ENCODE assay signal across 35 mouse cellular contexts in genomic region chr9:33356621-33357020, GRCm38 (mm10).
"Had no signal": no experiment of that assay in that cellular context is flagged by ENCODE, and none has a peak within 500 bp of the region (broad histone marks: within the 10 kb centered on the region; RNA-seq: fewer than 3 reads in every experiment).

No protein-coding gene starts in this region.

- H3K27ac ChIP-seq: heart, embryonic 10.5 days; heart, embryonic 13.5 days; heart, embryonic 15.5 days; hindbrain, embryonic 10.5 days; hindbrain, embryonic 12.5 days; hindbrain, embryonic 13.5 days; hindbrain, embryonic 14.5 days; hindbrain, embryonic 15.5 days; hindbrain, postnatal 0 days; intestine, embryonic 15.5 days; kidney, embryonic 15.5 days; kidney, postnatal 0 days; layer of hippocampus, adult 2 months had no signal

- DNase-seq: heart, postnatal 10 days; heart, postnatal 14 days; heart, postnatal 36 days; heart, postnatal 4 days; kidney, adult 11 months; kidney, adult 18-20 months; kidney, adult 2 months; kidney, adult 8-10 months; kidney, adult 9 months; kidney, postnatal 10 days; kidney, postnatal 14 days; kidney, postnatal 25 days; kidney, postnatal 36 days; kidney, postnatal 4 days; layer of hippocampus, adult 9-11 months; layer of hippocampus, postnatal 36 days had no signal

- H3K27me3 ChIP-seq: heart, embryonic 12.5 days; heart, embryonic 13.5 days; heart, embryonic 15.5 days; hindbrain, embryonic 12.5 days; hindbrain, embryonic 13.5 days; hindbrain, embryonic 15.5 days; intestine, embryonic 15.5 days; kidney, embryonic 15.5 days had no signal

- H3K36me3 ChIP-seq: heart, embryonic 10.5 days; heart, embryonic 12.5 days; heart, embryonic 13.5 days; heart, embryonic 15.5 days; hindbrain, embryonic 10.5 days; hindbrain, embryonic 12.5 days; hindbrain, embryonic 13.5 days; hindbrain, embryonic 15.5 days; intestine, embryonic 15.5 days; kidney, embryonic 15.5 days had no signal

- H3K9ac ChIP-seq: heart, embryonic 12.5 days; heart, embryonic 13.5 days; heart, embryonic 15.5 days; hindbrain, embryonic 12.5 days; hindbrain, embryonic 13.5 days; hindbrain, embryonic 14.5 days; hindbrain, embryonic 15.5 days; intestine, embryonic 15.5 days; kidney, embryonic 15.5 days had no signal

- H3K9me3 ChIP-seq: heart, embryonic 10.5 days; heart, embryonic 12.5 days; heart, embryonic 13.5 days; heart, embryonic 15.5 days; hindbrain, embryonic 10.5 days; hindbrain, embryonic 12.5 days; hindbrain, embryonic 13.5 days; hindbrain, embryonic 15.5 days; intestine, embryonic 15.5 days; kidney, embryonic 15.5 days had no signal

- ATAC-seq: hindbrain, embryonic 16.5 days; hindbrain, postnatal 0 days; inflammation-experienced regulatory T-cells, adult 6 months; intestine, embryonic 15.5 days; intestine, embryonic 16.5 days; intestine, postnatal 0 days had no signal

- H3K4me3 ChIP-seq: heart, embryonic 10.5 days; heart, embryonic 12.5 days; heart, embryonic 13.5 days; heart, embryonic 15.5 days; hindbrain, embryonic 10.5 days; hindbrain, embryonic 12.5 days; hindbrain, embryonic 13.5 days; hindbrain, embryonic 15.5 days; intestine, embryonic 15.5 days; kidney, embryonic 15.5 days; layer of hippocampus, adult 2 months had no signal

- H3K4me1 ChIP-seq: heart, embryonic 10.5 days; heart, embryonic 12.5 days; heart, embryonic 13.5 days; heart, embryonic 15.5 days; hindbrain, embryonic 10.5 days; hindbrain, embryonic 12.5 days; hindbrain, embryonic 13.5 days; intestine, embryonic 15.5 days; kidney, embryonic 15.5 days had no signal

- H3K4me2 ChIP-seq: heart, embryonic 11.5 days; heart, embryonic 12.5 days; heart, embryonic 13.5 days; heart, embryonic 15.5 days; hindbrain, embryonic 12.5 days; hindbrain, embryonic 13.5 days; hindbrain, embryonic 14.5 days; hindbrain, embryonic 15.5 days; intestine, embryonic 15.5 days; kidney, embryonic 15.5 days had no signal
